Mouse (Mus musculus): ENCODE measurements around the gene Krtap17-1. TPM values are rescaled to one million over a fixed set of nuclear protein-coding genes. Genes with fewer than 3 reads are reported as not detected.
A peak's percentile ranks its signal among the peaks of the same experiment; 100 is the strongest.

Krtap17-1 gene
- not detected for total RNA-seq (2021)
- long read RNA-seq, experiment 1, result 0 reads
- long read RNA-seq, experiment 2, result 0 reads

- DNase-seq, result no peak
These were observed at the start of gene Krtap17-1 for GRCm38 (mm10) chr11:99993620-99994383. Gene Krtap17-1, minus strand, starts transcription at chr11:99993994.

DNA sequence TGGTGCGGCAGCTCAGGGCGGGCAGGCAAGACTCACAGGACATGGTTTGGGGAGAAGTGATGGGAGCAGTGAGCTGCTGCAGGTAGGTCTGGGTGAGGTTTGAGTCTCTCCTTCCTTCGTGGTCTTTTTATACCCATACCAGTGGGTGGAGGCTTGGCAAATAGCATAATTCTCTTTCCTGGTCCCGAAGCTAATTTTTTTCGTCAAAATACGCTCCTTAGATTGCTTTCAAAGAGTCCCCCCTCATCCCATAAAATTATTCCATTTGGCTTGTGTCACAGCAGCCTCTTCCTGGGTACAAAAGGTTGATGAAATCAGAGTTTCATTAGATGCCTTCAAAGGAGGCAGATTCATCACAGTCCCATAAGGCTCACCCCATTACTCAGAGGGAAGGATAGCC is 47.7 kb upstream of the Krtap17-1 start, which contains the start of gene Krt34:
Gene Krt34, minus strand, starts transcription at position 101 of the 400 bp plus-strand sequence.
- DNase-seq, result no peak

- DNase-seq, result no peak
These were observed 36.0 kb upstream of the Krtap17-1 start, which contains the start of gene Krt33b for GRCm38 (mm10) chr11:100029768-100030167. Gene Krt33b, minus strand, starts transcription at chr11:100029868.

GRCm38 (mm10) chr11:100021438-100021837 is 27.6 kb upstream of the Krtap17-1 start:
- DNase-seq, result no peak

DNA sequence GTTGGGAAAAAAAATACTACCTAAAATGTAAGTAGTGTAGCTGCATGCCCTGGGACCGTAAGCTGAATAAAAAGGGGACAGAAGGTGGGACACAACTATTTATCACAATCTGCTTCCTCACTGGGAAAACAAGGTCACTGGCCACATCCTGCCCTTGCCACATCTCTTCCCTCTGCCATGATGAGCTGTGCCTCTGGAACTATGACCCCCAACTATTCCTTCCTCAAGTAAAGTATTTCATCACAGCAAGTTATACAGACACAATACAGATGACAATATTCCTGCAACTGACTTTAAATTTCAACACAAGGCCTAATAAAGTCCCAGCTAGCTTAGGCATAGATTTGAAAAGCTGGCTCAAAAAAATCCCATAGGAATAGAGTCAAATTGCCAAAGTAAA is 25.7 kb upstream of the Krtap17-1 start:
- DNase-seq, result no peak

DNA sequence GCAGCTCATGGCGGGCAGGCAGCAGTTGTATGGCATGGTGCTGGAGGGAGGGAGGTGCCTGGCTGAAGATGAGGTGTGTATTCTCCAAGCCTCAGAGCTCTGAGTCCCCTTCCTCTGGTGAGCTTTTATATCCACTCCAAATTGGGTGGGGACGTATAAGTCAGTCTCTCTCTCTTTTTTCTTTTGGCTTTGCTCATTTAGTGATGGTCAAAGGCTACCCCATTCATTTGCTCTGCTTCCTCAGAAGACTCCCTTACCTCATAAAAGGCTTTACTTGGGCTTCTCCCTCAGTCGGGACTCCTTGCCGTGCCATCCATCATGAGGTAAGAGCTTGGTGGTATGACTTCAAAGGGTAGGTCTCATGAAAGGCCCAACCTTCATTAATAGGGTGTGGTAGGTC is 22.3 kb upstream of the Krtap17-1 start, which contains the start of gene Krt33a:
Gene Krt33a, minus strand, starts transcription at position 101 of the 400 bp plus-strand sequence.
- no peak for DNase-seq

DNA sequence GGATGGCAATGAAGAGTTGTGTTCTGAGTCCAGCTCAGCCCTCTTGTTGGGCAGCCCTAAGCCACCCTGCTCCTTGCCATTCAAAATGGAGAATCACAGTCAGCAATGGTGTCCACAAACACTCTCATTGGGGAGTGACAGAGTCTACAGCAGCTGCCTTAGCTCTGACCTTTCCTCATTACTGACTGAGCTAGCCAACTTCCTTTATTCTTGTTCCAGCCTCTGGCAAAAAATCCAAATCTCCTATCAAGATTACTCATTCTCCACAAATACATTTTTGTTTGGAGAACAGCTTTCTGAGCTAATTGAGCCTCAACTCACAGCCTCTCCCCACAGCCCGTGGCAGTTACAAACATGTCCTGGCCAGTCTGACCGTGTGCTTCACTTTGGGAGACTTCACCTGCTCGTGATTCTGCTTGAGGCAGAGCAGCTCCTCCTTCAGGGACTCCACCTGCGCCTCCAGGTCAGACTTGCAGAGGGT is 19.9 kb upstream of the Krtap17-1 start:
- no peak for DNase-seq

- DNase-seq, result no peak
These were observed 16.9 kb upstream of the Krtap17-1 start for GRCm38 (mm10) chr11:100010682-100011081.

- DNase-seq, result no peak
These were observed 14.5 kb upstream of the Krtap17-1 start for GRCm38 (mm10) chr11:100008336-100008735.

- DNase-seq, result no peak
These were observed 12.8 kb upstream of the Krtap17-1 start for GRCm38 (mm10) chr11:100006624-100007023.

- DNase-seq, result no peak
These were observed 12.1 kb upstream of the Krtap17-1 start for GRCm38 (mm10) chr11:100005905-100006304.

DNA sequence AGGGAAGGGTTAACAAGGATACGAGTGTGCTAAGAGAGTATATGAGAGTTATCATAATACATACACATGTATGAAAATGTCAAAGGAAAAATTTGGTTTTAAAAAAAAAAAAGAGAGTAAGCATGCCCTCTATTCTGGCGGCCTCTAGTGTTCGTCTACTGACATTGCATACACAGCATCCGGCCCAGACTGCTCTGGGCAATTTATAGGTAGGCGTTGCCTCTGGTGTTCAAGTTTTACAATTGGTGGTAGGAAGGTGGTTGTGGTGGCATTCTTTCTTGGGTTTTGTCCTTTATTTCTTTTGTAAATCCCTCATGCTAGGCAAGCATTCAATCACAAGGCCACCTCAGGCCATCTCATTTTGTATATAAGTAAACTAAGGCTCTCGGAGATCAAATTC is 11.1 kb upstream of the Krtap17-1 start:
- DNase-seq, result peak; percentile 36

- no peak for DNase-seq
These were observed 5.3 kb upstream of the Krtap17-1 start for GRCm38 (mm10) chr11:99999091-99999490.

DNA sequence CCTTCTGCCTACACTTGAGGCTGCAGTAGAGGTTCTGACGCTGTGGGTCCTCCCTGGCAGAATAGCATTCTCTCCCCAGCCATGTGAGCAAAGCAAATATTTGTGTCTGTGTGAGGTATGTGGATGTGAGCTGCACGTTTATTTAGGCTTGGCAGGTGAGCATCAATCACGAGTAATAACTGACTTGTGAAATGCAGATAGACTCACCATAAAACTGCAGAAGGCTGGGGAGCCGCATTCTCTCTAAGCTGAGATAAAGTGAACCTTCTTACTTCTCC is 529 bp upstream of the Krtap17-1 start:
- no peak for DNase-seq

DNA sequence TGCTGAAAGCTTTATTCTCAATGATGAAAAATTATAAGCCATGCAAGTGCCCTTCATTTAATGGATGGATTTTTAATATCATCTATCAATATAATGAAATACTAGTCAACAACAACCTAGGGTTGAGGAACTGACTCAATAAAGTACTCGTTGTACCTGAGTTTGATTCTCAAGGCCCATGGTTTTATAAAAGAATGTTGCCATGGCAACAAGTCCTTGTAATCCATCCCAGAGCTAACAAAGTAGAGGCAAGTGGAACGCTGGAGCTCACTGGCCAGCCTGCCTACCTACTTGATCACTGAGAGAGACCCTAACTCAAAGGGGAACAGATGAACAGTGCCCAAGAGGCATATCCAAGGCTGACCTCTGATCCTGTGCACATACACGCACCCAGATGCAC is 3.2 kb downstream of the Krtap17-1 start:
- DNase-seq, result no peak

GRCm38 (mm10) chr11:99989881-99990405 is 3.9 kb downstream of the Krtap17-1 start:
- DNase-seq, result no peak

- no peak for DNase-seq
These were observed 5.3 kb downstream of the Krtap17-1 start for GRCm38 (mm10) chr11:99988530-99988929.

- DNase-seq, result peak; percentile 10
These were observed 7.6 kb downstream of the Krtap17-1 start, which contains the start of gene Krtap16-1 for GRCm38 (mm10) chr11:99986180-99986647. Gene Krtap16-1, minus strand, starts transcription at chr11:99986597.

GRCm38 (mm10) chr11:99985291-99986092 is 8.3 kb downstream of the Krtap17-1 start:
- DNase-seq, result peak; percentile 41

GRCm38 (mm10) chr11:99983442-99983841 is 10.4 kb downstream of the Krtap17-1 start:
- DNase-seq, result no peak

DNA sequence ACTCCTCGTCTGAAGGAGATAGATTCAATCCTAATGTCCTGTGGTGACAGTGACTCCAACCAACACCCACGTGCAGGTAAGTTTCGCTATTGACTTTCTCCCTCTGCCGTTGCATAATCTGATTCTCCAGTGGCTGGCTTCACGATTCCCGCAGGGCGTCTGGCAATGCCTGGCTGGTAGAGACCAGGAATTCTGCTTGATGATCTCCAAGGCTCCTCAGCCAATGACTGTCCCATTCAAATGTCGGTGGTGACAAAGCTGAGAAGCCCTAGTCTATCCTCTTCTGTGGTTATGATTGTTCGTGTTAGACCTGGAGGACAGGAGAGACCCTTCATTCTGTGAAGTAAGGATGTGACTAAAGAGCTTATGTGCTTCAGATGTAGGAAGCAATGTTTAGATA is 11.1 kb downstream of the Krtap17-1 start:
- no peak for DNase-seq

GRCm38 (mm10) chr11:99978953-99979352 is 14.8 kb downstream of the Krtap17-1 start, which contains the start of gene Krtap29-1:
Gene Krtap29-1, minus strand, starts transcription at chr11:99979053.
- no peak for DNase-seq

DNA sequence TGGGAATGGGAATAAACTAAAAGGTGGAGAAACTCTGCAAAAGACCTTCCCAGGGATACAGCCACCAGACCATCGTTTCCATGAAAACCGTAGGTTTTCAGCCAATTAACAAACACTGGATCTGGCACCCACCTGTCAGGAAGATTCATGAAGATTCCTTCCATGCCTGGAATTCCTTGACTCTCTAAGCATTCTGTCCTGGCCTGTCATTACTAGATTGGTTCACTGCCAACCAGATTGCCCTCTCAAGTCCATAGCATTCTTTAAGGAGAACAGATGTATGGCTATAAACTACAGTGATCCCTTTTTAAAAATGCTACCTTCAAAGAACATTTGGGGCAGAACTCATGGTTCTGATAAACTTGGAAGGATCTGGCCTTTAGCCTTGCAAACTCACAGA is 27.8 kb downstream of the Krtap17-1 start:
- DNase-seq, result no peak
